Mouse (Mus musculus) liver (tissue): ENCODE data around the gene Pld5.

Experiments used
- DNase-seq: peaks from one replicate; pipeline ENCODE4 v3.0.0-alpha.2; 2020; ENCODE audit warnings: mixed read lengths

Gene Pld5

GRCm38 (mm10) chr1:175943168-175943567 lies 331.9 kb downstream of the Pld5 start:
- DNase-seq, result no peak

GRCm38 (mm10) chr1:175938731-175939130 lies 336.4 kb downstream of the Pld5 start:
- DNase-seq, result no peak

- peak; percentile 21 for DNase-seq
Observed at GRCm38 (mm10) chr1:175936282-175936737, 338.8 kb downstream of the Pld5 start.

- no peak for DNase-seq
Observed at GRCm38 (mm10) chr1:175931391-175931790, 343.7 kb downstream of the Pld5 start.

GRCm38 (mm10) chr1:175923848-175924787 lies 351.0 kb downstream of the Pld5 start:
- DNase-seq, result peak; percentile 70

- no peak for DNase-seq
Observed at GRCm38 (mm10) chr1:175921091-175921490, 354.0 kb downstream of the Pld5 start.

- no peak for DNase-seq
Observed at GRCm38 (mm10) chr1:175920029-175920428, 355.1 kb downstream of the Pld5 start, which contains the start of gene Gm38100. Gene Gm38100, plus strand, starts transcription at chr1:175920329.

GRCm38 (mm10) chr1:175913728-175914303 lies 361.3 kb downstream of the Pld5 start:
- no peak for DNase-seq
